Mouse (Mus musculus) lung, postnatal 36 days (tissue): Measurements from ENCODE around the gene Rcsd1.

Experiments used
- DNase-seq: peaks from one replicate; pipeline ENCODE4 v3.0.0; 2022; ENCODE audit warnings: mixed read lengths

Rcsd1 gene

DNA sequence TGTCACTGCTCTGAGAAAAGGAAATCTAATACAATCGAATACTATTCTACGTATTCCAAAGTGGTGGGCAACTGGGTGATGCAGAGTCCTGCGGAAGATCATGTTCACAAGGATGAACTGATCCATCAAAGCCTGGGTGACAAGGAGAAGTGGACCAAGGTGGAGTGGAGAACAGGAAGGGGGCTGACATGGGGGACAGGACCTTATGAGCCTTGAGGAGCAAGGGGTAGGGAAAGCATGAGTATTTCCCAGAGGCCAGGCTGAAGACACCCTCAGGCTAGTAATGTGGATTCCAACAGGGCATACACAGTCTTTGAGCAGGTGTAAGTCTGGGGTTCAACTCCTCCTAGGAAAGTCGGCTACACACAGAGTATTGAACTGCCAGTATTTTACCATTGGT is 6.9 kb upstream of the Rcsd1 start:
- no peak for DNase-seq

GRCm38 (mm10) chr1:165713798-165714197 is 4.2 kb upstream of the Rcsd1 start:
- DNase-seq, result no peak

GRCm38 (mm10) chr1:165711914-165712313 is 2.4 kb upstream of the Rcsd1 start:
- DNase-seq, result no peak

- DNase-seq, result no peak
Measured at GRCm38 (mm10) chr1:165708686-165709380, 724 bp downstream of the Rcsd1 start.

- DNase-seq, result peak; percentile 81
Measured at GRCm38 (mm10) chr1:165707640-165708322, 1.8 kb downstream of the Rcsd1 start.

DNA sequence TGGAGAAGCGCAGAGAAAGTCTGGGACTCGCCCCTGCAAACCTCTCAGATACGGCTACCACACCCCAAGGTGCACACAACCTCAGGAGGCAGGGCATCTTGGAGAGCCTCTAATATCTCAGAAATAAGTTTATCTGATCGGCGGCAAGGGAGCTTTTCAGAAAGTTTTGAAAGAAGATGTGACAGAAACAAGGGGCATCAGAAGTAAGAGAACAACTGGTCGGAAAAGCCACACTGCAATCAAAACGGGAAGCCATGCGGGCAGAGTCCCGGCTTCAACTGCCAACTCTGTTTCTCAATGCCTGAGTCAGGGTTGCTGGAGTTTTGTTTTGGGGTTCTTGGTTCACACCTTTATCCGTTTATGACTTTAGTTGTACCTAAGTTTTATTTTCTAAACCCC is 2.3 kb downstream of the Rcsd1 start:
- peak; percentile 41 for DNase-seq

DNA sequence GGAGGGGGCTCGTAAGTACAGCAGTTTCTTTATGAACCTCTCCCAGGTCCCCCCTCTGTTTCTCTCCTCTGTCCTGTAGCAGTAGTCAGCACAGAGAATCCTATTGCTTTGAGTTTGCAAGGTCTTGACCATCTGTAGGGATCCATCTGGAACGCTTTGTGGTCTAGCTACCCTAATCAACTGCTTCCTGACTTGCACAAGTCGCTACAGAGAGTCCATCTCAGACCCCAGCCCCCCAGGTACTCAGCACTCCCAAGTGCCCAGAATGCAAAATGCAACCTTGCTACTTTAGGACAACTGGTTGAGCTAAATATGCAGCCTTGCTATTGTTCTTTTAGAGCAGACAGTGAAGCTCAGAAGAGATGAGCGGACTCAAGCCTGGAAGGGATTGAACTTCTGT is 3.1 kb downstream of the Rcsd1 start:
- no peak for DNase-seq

DNA sequence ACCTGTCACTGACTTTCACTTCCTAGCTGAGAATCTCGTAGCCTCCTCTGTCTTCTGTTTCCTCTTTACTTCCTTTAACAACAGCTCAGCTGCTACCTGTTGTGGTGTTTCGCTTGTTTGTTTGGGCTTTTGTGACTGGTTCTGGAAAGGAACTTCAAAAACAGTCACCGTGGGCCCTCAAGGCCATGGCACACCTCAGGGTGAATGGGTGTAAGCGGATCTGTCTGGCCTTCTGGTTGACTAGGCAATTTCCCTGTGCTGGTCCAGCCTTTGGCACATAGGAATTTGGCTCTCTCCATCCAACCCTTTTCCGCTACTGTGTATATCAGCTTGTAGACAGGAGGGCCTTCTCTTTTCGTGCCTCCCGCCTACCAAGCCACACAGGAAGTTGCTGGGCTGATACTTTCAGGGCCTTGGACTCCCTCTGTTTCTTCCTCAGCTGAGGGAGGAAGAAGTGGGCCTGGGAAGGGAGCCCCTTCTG is 3.6 kb downstream of the Rcsd1 start:
- DNase-seq, result peak; percentile 42

DNA sequence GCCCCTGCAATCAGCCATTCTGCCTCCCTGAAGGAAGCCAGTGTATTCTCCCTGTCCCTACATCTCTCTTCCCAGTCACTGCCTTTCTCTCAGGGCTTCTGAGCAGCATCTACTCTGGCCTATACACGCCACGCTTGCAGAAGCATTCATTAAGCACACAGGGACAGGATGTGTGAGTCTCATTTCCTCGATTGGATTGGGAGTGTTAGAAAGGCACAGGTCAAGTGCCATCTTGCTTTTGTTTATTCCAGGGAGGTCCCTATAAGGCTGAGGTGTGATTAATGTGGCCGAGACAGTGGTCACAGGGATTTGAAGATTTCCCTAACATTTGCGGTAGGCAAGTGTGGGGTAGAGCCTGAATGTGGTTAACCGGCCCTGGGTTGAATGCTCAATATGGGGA is 4.2 kb downstream of the Rcsd1 start:
- no peak for DNase-seq

DNA sequence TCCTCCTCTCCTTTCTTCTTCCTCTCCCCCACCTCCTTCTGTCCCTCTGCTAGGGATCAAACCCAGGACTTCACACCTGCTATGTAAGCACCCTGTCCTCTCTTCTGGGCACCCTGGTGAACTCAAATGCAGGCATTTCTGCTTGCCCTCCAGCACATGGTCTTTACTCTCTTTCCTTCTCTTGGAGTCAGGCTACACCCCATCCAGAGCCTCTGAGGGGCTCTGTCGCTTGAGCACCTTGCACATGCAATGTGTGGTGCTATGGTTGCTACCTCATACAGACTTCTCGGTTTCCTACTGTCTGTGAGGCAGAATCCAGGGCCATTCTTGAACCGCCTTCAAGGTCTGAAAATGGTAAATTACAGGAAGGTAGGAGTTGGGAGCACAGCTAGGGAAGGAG is 4.7 kb downstream of the Rcsd1 start:
- DNase-seq, result no peak

DNA sequence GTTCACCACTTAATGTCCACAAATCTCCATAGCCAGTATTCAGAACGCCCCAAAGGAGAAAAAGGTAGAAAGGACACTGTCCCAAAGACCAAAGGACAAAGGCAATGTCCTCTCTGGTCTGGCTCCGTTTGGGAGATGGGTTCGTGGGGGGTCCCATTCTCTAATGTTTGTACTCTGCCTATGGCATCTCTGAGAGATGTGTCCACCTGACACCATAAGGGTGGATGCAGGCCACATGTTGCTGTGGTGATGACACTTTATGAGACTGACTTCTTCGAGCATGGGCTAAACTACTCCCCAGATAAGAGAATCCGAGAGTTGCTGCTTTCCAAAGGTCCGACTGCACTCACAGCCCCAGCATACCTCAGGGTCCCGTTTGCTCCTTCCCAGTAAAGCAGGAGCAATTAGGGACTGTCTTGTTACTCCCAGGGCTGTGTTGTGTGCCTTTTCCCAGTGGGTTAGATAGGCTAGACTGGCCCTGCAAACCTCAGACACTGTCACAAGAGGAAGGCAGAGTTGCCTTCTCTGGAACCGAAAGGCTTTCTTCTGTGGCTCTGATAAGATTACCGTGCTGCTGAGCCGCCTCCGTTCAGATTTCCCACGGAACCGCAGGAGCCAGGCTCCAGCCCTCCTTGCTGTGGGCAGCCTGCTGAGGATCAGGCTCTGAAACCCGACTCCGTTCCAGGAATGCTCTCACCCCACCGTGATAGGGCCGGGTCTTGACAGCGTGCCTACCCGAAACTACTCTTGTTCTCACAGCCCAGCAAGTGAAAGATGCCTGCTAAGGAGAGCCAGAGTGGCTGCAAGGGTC is 7.1 kb downstream of the Rcsd1 start:
- DNase-seq, result no peak

DNA sequence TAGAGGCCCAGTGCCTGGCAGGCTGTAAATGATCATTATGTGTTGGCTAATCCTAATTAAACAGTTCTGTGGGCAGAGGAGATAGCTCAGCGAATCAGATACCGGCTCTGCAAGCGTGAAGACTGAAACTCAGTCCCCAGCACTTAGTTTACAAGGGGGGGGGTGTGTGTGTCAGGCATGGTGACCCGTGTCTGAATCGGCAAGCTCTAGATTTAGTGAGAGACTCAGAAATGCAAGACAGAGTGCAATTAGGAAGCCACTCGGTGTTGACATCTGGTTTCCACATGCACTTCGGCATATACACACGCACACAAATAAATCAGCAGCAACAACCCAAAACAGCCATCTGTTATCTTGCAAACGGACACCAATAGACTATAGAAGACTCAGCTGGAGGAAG is 8.0 kb downstream of the Rcsd1 start:
- DNase-seq, result no peak

DNA sequence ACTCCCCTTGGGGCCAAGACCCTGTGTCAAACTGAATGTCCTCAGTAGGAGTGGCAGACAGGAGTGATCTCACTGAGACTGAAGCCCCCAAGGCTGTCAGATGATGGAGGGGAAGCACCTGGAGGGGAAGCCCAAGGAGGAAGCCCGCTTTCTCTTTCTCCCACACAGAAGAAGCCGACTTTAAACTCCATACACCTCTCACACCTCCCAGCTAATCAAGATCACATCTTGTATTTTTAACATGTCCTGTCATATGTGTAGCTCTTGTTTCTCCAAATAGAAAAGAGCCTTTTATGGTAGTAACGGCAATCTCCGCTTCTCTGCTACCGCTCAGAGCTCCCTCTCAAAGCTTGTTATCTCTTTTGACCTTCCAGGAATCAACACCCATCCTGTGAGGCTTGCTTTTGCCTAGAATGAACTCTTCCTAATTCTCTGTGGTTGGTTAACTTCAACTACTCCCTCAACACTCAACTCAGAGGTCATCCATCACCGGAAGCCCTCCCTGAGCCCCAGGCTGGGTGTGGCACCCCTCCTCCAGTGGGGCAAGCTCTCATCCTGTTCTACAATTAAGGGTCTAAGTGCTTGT is 8.5 kb downstream of the Rcsd1 start:
- peak; percentile 45 for DNase-seq

GRCm38 (mm10) chr1:165700376-165700815 is 9.2 kb downstream of the Rcsd1 start:
- peak; percentile 48 for DNase-seq

DNA sequence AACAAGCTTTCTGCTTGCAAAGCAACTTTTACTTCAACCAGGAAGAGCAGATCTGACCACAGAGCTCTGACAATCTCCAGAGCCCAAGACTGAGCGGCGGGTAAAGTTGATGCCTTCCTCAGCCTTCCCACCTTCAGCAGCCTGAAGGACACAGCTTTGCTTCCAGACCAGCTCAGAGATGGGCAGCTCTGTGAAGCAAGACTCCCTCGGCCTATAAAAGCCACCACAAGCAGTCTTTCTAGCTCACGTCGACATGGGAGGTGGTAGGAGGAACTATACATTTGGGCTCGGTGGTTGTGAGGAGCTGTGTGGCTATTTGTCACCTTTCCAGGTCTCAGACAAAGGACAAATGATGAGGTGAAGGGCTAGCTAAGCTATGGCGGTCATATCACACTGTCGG is 11.9 kb downstream of the Rcsd1 start:
- no peak for DNase-seq

- DNase-seq, result no peak
Measured at GRCm38 (mm10) chr1:165696870-165697269, 12.7 kb downstream of the Rcsd1 start.

- no peak for DNase-seq
Measured at GRCm38 (mm10) chr1:165696040-165696439, 13.5 kb downstream of the Rcsd1 start.

DNA sequence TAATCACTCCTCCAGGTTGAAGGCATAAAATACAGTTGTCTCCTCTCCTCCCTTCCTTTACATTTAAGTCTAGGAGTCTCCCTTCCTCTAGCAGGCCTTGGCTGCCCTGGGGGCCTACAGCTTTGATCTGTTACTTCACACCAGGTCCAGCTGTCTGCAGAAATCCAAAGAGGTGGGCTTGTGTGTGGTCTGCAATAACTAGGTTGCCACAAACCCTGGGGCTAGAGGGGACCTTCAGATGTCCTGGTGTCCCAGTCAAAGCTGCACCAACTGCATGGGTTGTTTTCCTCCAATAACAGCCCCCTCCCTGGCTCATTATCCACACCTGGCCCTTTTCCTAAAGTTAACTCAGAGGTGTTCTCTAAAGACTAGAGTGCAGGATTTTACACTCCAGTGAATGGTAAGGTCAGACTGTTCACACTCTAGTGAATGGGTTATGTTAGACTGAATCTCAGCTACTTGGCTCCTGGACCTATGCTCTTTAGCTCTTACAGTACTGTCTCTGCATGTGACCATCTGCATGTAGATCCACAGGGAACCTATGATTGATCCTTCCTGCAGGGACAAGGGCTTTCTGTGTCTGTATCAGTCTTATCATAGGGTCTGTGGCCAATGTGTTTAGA is 14.1 kb downstream of the Rcsd1 start:
- DNase-seq, result no peak

DNA sequence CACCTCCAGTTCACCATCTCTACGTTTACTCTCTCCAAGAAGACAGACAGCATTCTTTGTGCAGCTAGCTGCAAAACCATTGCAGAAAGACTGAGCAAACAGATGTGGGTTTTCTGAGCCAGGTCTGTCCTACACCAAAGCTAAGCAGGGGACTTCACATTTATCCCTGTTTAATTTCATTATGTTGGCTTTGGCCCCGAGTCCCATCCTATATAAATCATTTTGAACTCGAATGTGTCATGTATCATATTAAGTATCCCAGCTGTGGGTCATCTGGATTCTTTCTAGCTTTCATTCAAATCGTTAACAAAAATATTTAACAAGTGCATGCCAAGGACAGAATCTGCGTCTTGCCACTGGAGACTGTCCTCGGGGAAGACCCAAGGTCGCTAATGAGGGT is 15.7 kb downstream of the Rcsd1 start:
- no peak for DNase-seq

DNA sequence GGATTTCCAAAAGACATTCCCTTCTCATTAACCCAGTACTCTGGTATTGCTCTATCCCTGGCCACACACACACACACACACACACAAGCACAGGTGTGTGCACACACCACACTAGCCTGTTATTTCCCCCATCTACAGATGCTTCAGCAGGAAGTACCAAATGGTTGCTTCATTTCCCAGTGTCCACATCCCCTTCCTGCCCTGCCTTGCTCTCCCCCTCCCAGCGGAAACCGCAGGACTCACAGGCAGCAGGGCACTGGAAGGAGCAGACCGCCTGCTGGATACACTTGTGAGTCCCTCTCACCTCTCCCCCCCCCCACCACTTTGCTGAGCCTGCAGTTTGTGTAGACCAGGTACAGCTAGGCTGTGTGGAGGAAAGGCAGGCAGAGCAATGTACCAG is 18.0 kb downstream of the Rcsd1 start:
- DNase-seq, result peak; percentile 79

GRCm38 (mm10) chr1:165689845-165690244 is 19.7 kb downstream of the Rcsd1 start:
- no peak for DNase-seq

DNA sequence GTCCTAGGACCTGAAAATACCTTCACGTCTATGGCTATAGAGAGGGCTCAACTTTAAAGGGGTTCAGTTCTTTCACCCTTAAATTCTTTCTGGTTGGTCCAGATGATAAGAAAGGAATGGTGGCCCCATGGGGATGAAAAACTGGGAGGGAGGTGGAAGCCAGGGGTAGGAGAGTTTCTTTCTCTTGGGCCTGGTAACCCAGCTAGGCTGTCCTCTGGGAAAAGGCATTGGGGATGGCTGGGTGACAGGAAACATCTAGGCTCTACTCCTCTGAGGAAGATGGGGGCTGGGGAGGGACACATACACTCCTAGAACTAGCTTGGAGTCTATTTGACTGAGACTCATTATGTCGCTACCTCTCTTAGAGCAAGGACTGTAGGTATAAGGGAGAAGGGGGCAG is 21.7 kb downstream of the Rcsd1 start:
- no peak for DNase-seq

- DNase-seq, result peak; percentile 72
Measured at GRCm38 (mm10) chr1:165686963-165687362, 22.6 kb downstream of the Rcsd1 start.
